Mouse (Mus musculus) embryonic facial prominence, embryonic 11.5 days (tissue): ENCODE measurements around the gene Znhit2. TPM values are rescaled to one million over a fixed set of nuclear protein-coding genes. Genes with fewer than 3 reads are reported as not detected.
A peak's percentile ranks its signal among the peaks of the same experiment; 100 is the strongest.

Experiments used
- ATAC-seq: fragments of 200-750 bp; cut with Nextera tagmentation; replicated peaks from 2 replicates; pipeline ENCODE4 v1.8.0; 2017; ENCODE audit warnings: low read depth; ENCODE audit not compliant: insufficient number of reproducible peaks, low FRiP score, low TSS enrichment
- DNase-seq: peaks from one replicate; pipeline ENCODE4 v3.0.0-alpha.2; 2015; ENCODE audit warnings: low spot score
- H3K27ac ChIP-seq: fragments of 300-500 bp; sonication (generic); replicated peaks from 2 replicates; pipeline ENCODE4 v1.5.1; 2014; ENCODE audit warnings: mild to moderate bottlenecking, low read depth, low read length, control low read depth
- H3K27me3 ChIP-seq: fragments of 300-500 bp; sonication (generic); 2 replicates; pipeline ENCODE4 v1.6.1; 2014; ENCODE audit warnings: mild to moderate bottlenecking, low read length, moderate library complexity, mixed read lengths; ENCODE audit not compliant: control insufficient read depth, insufficient read depth
- H3K36me3 ChIP-seq: fragments of 300-500 bp; sonication (generic); replicated peaks from 2 replicates; pipeline ENCODE4 v1.6.1; 2014; ENCODE audit warnings: low read depth, mild to moderate bottlenecking, low read length, moderate library complexity, mixed read lengths; ENCODE audit not compliant: control insufficient read depth, insufficient read depth
- H3K4me1 ChIP-seq: fragments of 300-500 bp; sonication (generic); 2 replicates; pipeline ENCODE4 v1.6.1; 2014; ENCODE audit warnings: low read length, mixed read lengths; ENCODE audit not compliant: control insufficient read depth, insufficient read depth
- H3K4me2 ChIP-seq: fragments of 300-500 bp; sonication (generic); 2 replicates; pipeline ENCODE4 v1.6.1; 2014; ENCODE audit warnings: low read depth, mild to moderate bottlenecking, control low read depth, low read length, moderate library complexity
- H3K4me3 ChIP-seq: fragments of 300-500 bp; sonication (generic); 2 replicates; pipeline ENCODE4 v1.5.1; 2014; ENCODE audit warnings: low read depth, low read length, control low read depth
- H3K9ac ChIP-seq: fragments of 300-500 bp; sonication (generic); replicated peaks from 2 replicates; pipeline ENCODE4 v1.6.1; 2014; ENCODE audit warnings: mild to moderate bottlenecking, control low read depth, low read length
- H3K9me3 ChIP-seq: fragments of 300-500 bp; sonication (generic); replicated peaks from 2 replicates; pipeline ENCODE4 v1.6.1; 2016; ENCODE audit warnings: mild to moderate bottlenecking, low read length, inconsistent platforms, mixed read lengths; ENCODE audit not compliant: control insufficient read depth
- WGBS: fragments of 180-500 bp; shearing (Covaris S2); extraction: QIAGEN DNeasy Blood & Tissue Kit; methylation state at CpG from one replicate; pipeline ENCODE4 v1.1.7; 2014; 5-methylcytosine and 5-hydroxymethylcytosine counted together
- polyA plus RNA-seq: library from polyadenylated mRNA; unstranded; fragments of >200 nt; fragmentation: Nextera tagmentation; extraction: Ambion mirVana; gene quantifications from 2 replicates; pipeline ENCODE4 v1.2.1, GENCODE M21; 2014

The Znhit2 gene
- polyA plus RNA-seq, 1 experiment from 2014 or later, result 44.2 TPM

DNA sequence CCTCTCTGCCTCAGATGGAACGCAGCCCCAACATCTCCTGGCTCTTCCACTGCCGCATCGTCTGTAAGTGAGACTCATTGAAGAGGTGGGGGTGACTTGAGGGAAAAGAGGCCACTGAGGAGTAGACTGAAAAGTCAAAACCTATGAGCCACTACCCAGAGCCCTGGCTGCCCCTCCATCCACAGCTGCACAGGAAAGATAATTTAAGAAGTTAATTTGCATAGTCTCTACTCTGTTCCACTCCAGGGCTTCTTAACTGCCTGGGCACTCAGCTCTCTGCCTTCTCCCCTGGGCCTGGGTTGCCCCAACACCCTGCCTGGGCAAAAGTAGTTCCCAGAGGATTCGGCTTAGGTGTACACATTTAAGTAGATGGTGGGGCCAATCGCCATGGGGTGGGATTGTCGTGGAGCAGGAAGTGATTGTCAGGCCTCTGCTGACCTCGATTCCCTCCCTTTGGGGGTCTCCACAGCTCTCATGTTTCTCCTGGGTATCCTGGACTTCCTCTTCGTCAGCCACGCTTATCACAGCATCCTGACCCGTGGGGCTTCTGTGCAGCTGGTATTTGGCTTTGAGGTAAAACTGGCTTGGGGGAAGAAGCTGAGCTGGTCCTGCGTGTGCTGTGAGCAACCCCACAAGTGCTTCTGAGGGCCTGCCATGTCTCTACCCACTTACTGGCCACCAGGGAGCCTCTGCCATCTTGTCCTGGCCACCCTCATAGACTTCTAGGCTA lies 12.1 kb upstream of the Znhit2 start:
- H3K4me3 ChIP-seq, result no peak overlapping the region
- H3K9ac ChIP-seq, result no peak overlapping the region
- H3K4me1 ChIP-seq, result peaks cover 4% of the 10 kb centered on the region; the same call in 1 of the 2 replicates
- H3K36me3 ChIP-seq, result peaks cover 21% of the 10 kb centered on the region
- H3K27ac ChIP-seq, result no peak overlapping the region
- no peaks in the 10 kb centered on the region for H3K27me3 ChIP-seq
- ATAC-seq (no peak), DNase-seq (no peak)
- 86% methylated on average over 11 of the region's 11 CpGs for WGBS
- no peak overlapping the region for H3K4me2 ChIP-seq
- H3K9me3 ChIP-seq, result no peaks in the 10 kb centered on the region

DNA sequence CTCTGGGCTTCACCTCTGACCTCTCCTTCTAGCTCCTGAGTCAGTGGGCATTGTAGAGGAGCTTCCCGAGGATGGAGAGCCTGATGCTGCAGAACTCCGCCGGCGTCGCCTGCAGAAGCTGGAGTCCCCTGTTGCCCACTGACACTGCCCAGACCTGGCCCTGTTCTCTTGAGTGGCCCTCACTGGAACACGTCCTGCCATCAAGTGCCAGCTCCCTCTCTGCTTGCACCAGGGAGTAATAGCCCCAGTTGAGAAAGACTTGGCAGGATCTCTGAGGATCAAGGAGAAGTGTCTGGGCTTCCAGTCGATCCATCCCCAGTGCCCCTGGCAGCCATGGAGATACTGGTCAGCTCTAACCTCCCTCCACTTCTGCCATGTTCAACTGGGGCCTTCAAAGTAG lies 8.5 kb upstream of the Znhit2 start:
- 89% methylated on average over 7 of the region's 7 CpGs for WGBS
- ATAC-seq, result no peak
- no peak overlapping the region for H3K27ac ChIP-seq
- no peaks in the 10 kb centered on the region for H3K9me3 ChIP-seq
- H3K4me2 ChIP-seq, result no peak overlapping the region
- no peaks in the 10 kb centered on the region for H3K27me3 ChIP-seq
- peaks cover 22% of the 10 kb centered on the region for H3K36me3 ChIP-seq
- H3K4me1 ChIP-seq, result peaks cover 4% of the 10 kb centered on the region; the same call in 1 of the 2 replicates
- no peak overlapping the region for H3K4me3 ChIP-seq
- no peak for DNase-seq
- H3K9ac ChIP-seq, result no peak overlapping the region

DNA sequence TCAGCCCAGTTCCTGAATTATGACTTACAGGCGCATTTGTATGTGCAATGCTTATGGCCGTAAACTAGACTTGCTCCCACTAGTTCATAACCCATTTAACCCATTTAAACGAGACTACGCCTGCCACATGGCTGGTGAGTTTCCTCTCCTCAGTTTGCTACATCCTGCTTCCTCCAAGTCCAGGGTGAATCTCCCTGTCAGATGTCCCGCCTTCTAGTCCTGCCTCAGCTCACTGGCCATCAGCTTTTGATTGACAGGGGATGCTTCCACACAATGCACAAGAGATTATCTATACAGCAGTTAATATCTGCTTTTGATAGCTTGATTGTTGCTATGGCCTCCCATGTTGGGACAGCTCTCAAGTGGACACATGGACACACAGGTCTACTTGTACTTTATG lies 6.7 kb upstream of the Znhit2 start:
- H3K9me3 ChIP-seq, result no peaks in the 10 kb centered on the region
- H3K4me3 ChIP-seq, result no peak overlapping the region
- H3K4me1 ChIP-seq, result no peaks in the 10 kb centered on the region
- 89% methylated on average over 5 of the region's 5 CpGs for WGBS
- H3K4me2 ChIP-seq, result no peak overlapping the region
- H3K9ac ChIP-seq, result no peak overlapping the region
- no peak overlapping the region for H3K27ac ChIP-seq
- ATAC-seq (no peak), DNase-seq (no peak)
- peaks cover 18% of the 10 kb centered on the region for H3K36me3 ChIP-seq
- no peaks in the 10 kb centered on the region for H3K27me3 ChIP-seq

DNA sequence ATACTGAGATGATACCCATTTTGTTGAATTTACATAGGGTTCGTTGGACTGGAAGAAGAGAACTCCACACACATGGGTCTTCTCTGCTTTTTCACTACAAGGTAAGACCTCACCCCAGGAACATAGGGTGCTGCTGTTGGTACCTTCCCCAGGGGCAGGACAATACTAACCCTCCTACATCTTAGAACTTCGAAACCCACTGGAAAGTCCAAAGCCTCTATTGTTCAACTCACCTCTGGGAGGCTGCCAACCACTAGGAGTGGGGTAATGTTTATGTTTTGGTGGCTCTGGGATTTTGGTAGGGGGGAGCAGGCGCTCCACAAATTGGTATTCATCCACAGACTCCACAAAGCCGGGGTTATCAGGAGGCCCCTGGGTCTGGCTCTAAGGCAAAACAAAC lies 4.3 kb upstream of the Znhit2 start:
- no peak overlapping the region for H3K27ac ChIP-seq
- no peaks in the 10 kb centered on the region for H3K27me3 ChIP-seq
- 62% methylated on average over 4 of the region's 4 CpGs for WGBS
- peaks cover 5% of the 10 kb centered on the region for H3K36me3 ChIP-seq
- H3K9ac ChIP-seq, result peak overlapping the region; percentile 60
- no peaks in the 10 kb centered on the region for H3K4me1 ChIP-seq
- H3K9me3 ChIP-seq, result no peaks in the 10 kb centered on the region
- H3K4me2 ChIP-seq, result peak overlapping the region; percentile 64
- H3K4me3 ChIP-seq, result peak overlapping the region; percentile 86
- DNase-seq, result no peak
- ATAC-seq, result no peak

DNA sequence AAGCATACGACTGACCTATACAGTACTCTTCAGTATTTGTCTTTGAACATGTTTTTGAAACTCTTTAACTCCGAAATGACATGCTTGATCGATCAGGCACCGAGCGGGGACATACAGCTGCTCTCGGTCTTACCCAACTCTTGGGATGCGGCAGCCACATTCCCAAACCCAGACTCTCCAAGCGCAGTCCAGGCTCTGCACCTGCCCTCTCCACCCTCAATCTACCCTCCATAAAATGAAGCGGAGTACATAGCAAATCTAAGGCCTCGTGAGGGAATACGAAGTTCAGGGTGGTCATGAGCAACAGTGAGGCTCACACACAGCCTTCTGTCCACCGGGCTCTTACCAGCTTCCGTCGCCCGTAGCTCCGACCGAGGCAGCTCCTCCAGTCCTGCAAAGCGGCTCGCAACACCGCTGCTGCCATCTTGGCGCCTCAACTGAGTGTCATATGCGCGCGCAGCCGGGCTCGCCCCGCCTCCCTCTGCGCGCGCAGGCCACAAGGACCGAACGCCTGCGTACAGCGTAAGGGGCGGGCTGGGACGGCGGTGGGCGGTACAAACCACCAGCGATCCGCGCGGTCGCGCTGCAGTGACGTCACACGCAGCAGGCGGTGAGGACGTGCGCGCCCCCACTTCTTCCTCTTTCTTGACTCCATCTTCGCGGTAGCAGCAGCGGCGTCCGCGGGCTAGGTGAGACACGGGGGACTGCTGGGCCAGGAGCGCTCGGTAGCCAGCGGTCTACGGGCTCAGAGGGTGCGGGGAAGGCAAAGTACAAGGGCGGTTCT lies 3.5 kb upstream of the Znhit2 start, which contains the start of the genes Mrpl49 and Fau:
Gene Mrpl49 (minus strand): TSS at position 473 of the 784 bp plus-strand sequence.
Gene Fau (plus strand): TSS at position 532 of the 784 bp plus-strand sequence.
- Histone ChIP-seq H3K9me3 (no peaks in the 10 kb centered on the region), H3K4me2 (peak within 1 kb of the TSS; percentile 70), H3K4me1 (peaks cover 4% of the 10 kb centered on the region), H3K27me3 (no peaks in the 10 kb centered on the region), H3K4me3 (peak within 1 kb of the TSS; percentile 86), H3K9ac (peak within 1 kb of the TSS; percentile 87), H3K36me3 (peaks cover 5% of the 10 kb centered on the region), H3K27ac (peak within 1 kb of the TSS; percentile 48; the same call in 1 of the 2 replicates)
- under 1% methylated on average over 61 of the region's 63 CpGs for WGBS
- DNase-seq (peak; percentile 98), ATAC-seq (peak; percentile 77)

DNA sequence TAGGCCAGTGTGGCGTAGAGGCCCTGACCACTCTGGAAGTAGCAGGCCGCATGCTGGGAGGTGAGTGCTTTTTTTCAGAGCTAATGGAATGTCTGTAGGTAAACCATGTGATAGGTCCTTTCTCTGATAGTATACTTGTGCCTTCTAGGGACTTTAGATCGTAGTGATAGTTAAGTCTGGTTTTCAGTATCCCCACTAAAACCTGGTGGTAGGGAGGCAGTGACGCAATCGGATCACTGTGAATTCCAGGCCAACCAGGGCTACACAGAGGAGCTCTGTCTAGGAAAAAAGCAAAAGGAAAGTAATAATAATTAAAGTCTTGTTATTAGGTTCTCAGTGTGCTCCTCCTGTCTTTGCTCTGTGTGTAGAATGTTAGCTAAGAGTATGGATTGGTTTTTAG lies 2.5 kb upstream of the Znhit2 start:
- H3K9me3 ChIP-seq, result no peaks in the 10 kb centered on the region
- H3K4me2 ChIP-seq, result peak overlapping the region; percentile 70
- H3K9ac ChIP-seq, result peak overlapping the region; percentile 87
- no peaks in the 10 kb centered on the region for H3K27me3 ChIP-seq
- DNase-seq, result no peak
- ATAC-seq, result no peak
- H3K27ac ChIP-seq, result no peak overlapping the region
- H3K4me3 ChIP-seq, result peak overlapping the region; percentile 86
- peaks cover 4% of the 10 kb centered on the region for H3K36me3 ChIP-seq
- peaks cover 6% of the 10 kb centered on the region for H3K4me1 ChIP-seq
- WGBS, result 38% methylated on average over 5 of the region's 5 CpGs

DNA sequence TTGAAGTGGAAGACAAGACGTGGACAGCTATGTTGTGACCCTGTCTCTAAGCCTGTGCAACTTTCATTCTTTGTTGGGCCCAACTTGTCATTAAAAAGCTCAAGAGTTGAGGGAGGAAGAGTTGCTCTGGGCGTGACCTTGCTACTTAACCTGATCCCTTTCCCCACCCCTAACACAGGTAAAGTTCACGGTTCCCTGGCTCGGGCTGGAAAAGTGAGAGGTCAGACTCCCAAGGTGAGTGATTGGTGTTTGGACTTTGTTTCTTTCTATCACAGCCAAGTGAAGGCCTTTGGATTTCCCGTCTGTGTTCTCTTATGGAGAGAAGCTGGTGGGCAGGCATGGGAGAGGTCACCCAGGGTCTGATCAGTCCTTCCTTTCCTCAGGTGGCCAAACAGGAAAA lies 2.0 kb upstream of the Znhit2 start:
- Histone ChIP-seq H3K4me1 (peaks cover 6% of the 10 kb centered on the region), H3K9ac (peak overlapping the region; percentile 87; the same call in 1 of the 2 replicates), H3K4me2 (peak overlapping the region; percentile 70), H3K9me3 (no peaks in the 10 kb centered on the region), H3K27ac (no peak overlapping the region), H3K36me3 (no peaks in the 10 kb centered on the region; the same call in none of the 2 replicates), H3K4me3 (peak overlapping the region; percentile 86), H3K27me3 (no peaks in the 10 kb centered on the region)
- 84% methylated on average over 5 of the region's 5 CpGs for WGBS
- ATAC-seq, result no peak
- no peak for DNase-seq
